Mouse (Mus musculus) spleen, postnatal 14 days (tissue): ENCODE data around the gene Ppil6.
A peak's percentile ranks its signal among the peaks of the same experiment; 100 is the strongest.
"Not testable (repeated sequence)": the region's sequence is repeated elsewhere in the genome, so short reads cannot be mapped to it uniquely, and the experiment has no call there.

Experiments
- DNase-seq, 2 experiments: peaks; one replicate each; pipeline ENCODE4 v3.0.0; 2021 to 2022; ENCODE audit warnings: low spot score in 2 of 2

Ppil6 gene

DNA sequence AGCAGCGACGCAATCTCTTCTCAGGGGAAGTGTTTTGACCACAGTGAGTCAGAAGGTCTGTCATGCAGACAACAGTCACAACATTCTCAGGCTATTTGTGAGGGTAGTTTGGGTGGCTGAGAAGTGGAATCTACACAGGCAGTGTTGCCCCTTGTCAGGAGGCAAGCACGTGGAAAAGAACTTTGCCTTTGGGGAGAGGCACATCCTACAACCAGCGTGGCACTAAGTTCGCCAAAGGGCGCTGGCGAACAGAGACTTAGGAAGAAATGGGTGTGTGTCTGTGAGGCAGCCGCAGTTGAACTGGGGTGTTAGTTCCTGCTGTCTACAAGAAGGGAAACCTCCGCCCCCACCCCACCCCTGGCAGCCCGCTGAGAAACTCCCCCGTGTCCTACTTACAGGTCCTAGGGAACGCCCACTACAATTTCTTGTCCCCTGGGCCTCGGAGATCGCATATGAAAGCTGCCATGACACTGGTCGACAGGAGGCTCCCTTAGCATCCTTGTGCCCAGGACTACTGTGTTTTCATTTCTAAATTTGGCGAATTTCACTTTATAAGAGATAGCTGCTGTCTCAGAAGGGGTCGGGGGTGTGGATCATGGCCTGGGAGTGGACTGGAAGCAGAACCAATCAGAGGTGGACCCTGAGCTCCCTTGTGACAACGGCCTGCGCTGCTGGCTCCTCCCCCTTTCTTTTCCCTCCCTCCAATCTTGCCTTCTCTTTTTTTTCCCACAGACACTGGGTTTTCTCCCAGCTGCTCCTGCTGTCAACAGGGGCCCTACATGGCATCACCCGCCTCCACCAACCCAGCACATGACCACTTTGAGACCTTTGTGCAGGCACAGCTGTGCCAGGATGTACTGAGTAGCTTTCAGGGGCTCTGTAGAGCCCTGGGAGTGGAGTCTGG lies 12.7 kb upstream of the Ppil6 start:
- DNase-seq = peak in 1 of 2 experiments; percentile 16

DNA sequence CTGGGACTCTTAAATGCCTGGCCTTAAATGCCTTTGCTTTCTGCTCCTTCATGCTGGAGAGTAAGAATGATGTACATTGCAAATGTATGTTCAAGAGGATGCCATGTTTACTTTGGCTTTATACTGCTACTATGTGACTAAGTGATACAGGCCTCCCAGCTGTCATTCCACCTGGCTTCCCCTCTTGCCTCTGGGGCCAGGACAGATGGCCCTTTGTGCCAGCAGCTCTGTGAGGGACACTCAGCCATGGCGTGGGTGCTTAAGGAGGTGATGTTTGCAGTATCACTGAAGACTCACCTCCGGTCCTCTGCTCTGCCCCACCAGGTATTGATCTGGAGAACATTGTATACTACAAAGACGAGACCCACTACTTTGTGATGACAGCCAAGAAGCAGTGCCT lies 10.3 kb upstream of the Ppil6 start:
- DNase-seq = no peak

GRCm38 (mm10) chr10:41480938-41481880 lies 9.0 kb upstream of the Ppil6 start:
- DNase-seq = no peak

GRCm38 (mm10) chr10:41482446-41482845 lies 7.8 kb upstream of the Ppil6 start:
- DNase-seq = no peak

DNA sequence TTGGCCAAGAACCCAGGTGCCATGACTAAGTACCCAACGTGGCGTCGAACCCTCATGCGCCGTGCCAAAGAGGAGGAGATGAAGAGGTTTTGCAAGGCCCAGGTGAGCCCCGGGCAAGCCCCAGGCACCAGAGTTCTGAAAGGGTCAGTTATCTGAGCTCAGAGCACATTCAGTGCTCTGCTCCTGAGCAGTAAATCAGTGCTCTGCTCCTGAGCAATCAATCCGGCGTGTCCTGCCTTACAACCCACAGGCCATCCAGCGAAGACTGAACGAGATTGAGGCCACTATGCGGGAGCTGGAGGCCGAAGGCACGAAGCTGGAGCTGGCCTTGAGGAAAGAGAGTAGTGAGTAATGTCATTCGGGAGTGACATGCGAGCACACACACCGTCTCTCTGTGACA lies 4.5 kb upstream of the Ppil6 start:
- no peak for DNase-seq

DNA sequence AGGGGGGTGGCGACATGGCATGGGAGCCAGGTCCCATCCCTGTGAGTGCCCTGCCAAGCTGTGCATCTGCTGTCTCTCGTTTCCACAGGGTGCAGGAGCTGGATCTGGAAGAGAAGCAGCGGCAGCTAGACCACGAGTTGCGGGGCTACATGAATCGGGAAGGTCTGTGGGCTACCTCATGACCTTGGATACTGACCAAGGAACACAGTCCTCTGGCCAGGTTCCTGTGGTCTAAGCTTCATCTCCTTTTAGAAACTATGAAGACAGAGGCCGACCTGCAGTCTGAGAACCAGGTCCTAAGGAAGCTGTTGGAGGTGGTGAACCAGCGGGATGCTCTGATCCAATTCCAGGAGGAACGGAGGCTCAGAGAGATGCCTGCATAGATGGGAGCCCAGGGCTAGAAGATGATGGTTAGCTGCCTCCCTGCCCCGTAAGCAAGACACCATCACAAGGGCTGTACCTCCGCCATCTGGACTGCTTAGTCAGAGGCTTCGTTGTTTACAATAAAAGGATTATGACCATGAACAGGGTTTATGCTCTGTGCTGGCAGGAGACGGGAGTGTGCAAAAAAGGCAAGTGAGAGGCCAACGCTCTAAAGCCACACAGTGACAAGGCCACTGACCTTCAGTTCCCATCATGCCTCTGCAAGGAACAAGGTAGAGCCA lies 3.6 kb upstream of the Ppil6 start:
- no peak for DNase-seq

DNA sequence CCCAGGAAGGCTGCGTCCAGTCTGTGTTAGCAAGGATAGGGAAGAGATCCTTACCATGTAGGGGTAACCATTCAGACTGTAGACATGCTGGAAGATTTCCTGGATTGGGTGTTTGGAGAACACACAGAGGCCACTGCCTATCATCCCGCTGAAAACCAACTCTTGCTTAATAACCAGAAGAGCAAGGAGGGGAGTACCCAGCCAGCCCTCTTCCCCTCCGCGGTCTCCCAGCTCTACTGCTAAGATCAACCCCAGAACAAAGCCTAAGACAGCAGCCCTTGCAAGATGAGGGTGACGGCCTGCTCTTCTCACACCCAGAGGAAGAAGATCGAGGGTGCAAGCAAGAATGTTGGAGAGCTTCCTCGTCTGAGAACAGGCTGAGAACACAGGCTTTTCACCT lies 1.4 kb upstream of the Ppil6 start:
- DNase-seq = no peak

DNA sequence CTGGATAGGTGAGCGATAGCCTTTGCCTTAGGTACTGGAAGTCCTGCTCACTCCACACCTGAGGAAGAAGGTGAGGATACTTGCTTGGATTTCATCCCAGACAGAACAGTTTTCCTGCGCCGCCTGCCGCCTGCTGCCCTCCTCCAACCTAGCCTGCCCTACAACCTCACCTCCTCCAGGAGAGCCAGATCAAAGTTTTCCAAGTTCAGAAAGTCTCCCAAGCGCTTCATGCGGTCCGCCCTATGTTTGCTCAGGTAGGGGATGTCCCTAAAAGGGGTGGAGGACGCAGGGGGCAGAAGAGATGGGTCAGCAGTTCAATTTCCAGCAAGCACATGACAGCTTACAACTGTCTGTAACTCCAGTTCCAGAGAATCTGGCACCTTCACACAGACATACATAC lies 945 bp upstream of the Ppil6 start:
- no peak for DNase-seq

DNA sequence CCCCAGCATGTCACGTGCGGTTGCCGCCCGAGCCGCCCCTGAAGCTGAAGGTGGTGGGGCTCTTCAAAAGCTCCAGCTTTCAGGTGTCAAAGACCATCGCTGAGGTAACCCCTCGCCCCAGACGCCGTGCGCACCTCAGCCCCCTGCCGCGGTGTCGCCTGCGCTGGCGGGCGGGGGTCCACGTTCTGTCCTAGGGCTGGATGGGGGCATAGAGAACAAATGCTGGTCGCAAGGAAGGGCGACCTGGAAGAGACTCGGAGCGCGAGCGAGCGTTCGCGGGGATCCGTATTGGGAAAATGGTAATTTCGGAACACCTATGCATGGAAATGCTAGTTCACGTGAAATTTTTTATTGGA lies 257 bp downstream of the Ppil6 start:
- no peak for DNase-seq

DNA sequence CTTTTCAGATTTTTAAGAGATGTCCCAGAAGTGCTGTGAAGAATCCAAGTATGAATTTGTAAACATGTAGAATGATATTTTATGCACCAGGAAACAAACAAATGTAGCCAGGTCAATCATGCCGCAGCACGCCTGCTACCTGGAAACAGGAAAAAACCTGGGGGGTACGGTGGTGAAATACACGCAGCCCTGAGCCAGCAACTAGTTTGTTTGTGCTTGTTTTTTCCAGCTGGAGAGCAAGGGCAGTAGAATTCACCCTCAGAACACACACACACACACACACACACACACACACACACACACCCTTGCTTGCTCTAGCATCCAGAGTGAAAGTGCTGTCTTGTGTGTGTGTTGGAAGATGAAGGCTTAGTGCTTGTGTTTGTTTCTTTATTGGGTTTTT lies 872 bp downstream of the Ppil6 start:
- no peak for DNase-seq

DNA sequence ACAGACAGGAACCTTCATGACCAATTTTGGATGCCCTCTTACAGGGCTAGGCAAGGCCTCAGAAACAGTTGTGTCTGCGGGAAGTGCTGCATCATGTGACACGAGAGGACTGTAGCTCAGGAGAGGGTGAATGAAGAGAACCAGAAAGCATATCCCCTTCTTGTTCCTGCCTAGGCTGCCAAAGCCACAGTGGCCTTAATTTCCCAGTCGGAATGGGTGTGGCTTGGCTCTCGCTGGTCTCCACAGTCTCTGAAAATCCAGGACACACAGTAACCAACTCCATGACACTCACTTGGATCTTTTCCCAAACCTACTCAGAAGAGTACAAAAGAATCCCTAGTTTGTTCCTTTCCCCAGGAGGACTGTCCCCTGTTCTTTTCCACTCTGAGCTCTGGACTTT lies 10.7 kb downstream of the Ppil6 start:
- no peak for DNase-seq

DNA sequence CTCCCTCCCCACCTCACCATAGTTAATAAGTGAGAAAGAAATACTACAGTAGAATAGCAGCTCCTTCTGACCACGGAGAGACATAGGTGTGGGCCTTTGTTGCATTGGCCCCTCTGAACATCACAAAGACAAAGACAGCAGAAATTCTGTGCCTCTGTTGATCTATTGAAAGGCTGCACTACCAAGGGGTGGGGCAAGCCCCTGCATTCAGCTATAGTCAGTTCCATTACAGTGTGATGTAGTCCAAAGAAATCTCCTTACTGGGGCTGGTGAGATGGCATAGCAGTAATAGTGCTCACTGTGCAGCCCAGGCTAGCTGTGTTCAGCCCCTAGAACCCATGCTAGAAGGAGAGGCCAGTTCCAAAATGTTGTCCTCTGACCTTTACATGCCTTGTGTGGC lies 14.8 kb downstream of the Ppil6 start:
- DNase-seq = no peak

- not testable (repeated sequence) for DNase-seq
Measured at GRCm38 (mm10) chr10:41505446-41505845, 15.2 kb downstream of the Ppil6 start.

- DNase-seq = no peak
Measured at GRCm38 (mm10) chr10:41509160-41509559, 18.9 kb downstream of the Ppil6 start.

DNA sequence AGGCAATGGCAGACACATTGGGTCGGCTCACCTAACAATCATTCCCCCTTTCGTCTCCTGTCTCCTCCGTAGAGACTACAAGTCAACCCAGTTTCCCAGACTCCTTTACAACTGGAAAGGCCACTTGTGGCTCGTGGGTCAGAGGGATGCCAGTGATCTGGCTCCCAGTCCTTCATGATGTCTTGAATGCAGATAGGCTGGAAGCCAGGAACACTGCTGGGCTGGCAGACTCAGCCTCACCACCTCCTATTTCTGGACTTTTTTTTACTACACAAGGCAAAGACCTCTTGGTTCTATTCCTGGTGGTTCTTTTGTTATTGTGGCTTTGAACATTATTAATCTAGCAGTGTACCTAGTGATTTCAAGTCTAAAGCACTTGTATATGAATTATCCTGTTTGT lies 24.1 kb downstream of the Ppil6 start:
- no peak for DNase-seq

GRCm38 (mm10) chr10:41514921-41515320 lies 24.7 kb downstream of the Ppil6 start:
- no peak for DNase-seq

- DNase-seq = peak; percentile 60 to 65
Measured at GRCm38 (mm10) chr10:41518508-41518980, 28.3 kb downstream of the Ppil6 start.

DNA sequence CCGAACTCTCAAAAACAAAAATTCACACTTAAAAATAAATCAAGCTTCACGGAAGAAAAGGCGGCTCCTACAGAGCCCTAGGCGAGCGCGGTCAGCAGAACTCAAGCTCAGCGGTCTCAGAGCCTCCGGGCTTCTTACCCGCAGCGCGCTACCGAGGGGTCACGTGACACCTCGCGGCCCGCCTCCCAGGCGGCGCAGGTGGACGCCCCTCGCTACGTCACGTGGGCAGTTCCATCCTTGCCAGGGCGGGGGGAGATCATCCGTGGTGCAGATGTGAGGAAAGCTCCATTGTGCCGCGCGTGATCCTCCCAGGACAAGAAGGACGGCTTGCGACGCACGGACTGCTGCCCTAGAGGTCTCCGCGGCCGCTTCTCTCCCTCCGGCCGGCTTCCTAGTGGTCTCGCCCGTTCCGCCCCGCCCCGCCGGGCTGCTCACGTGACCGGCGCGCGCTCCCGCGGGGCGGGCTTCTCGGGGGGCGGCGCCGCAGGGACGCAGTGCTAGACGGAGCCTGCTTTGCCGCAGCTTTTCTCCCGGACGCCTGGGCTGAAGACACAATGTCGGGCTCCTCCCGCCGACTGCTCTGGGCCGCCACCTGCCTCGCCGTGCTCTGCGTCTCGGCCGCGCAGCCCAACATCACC lies 28.9 kb downstream of the Ppil6 start, which contains the start of gene Cd164:
Gene Cd164 (plus strand): TSS at position 434 of the 638 bp plus-strand sequence.
- peak; percentile 85 to 90 for DNase-seq

GRCm38 (mm10) chr10:41519640-41520409 lies 29.6 kb downstream of the Ppil6 start:
- DNase-seq = peak; percentile 41 to 52

DNA sequence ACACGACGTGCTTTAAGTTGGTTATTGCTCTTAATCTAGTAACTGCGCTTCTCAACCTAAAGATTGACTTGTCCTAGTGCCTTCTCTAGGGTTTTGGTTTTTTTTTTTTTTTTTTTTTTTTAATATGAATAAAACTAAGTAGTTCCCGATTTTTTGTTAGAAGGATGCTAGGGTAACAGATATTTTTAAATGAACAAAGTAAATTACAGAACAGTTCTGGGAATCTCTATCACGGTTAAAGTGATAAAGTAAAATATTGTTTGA lies 30.1 kb downstream of the Ppil6 start:
- DNase-seq = no peak

- DNase-seq = no peak
Measured at GRCm38 (mm10) chr10:41523386-41523785, 33.1 kb downstream of the Ppil6 start.
